Mouse (Mus musculus) brain, embryonic 14.5 days (tissue): ENCODE measurements at regions not wholly inside any gene's neighbourhood (a gene's known extent, or its start where the extent isn't known, plus 50 kb on each side); places are given as distances from the start of the nearest gene placed in this dataset.

ENCODE experiments used
- CTCF ChIP-seq: fragments of 200-500 bp; IDR thresholded peaks from 2 replicates; pipeline ENCODE4 v1.5.1; 2012; ENCODE audit warnings: inconsistent platforms, mild to moderate bottlenecking, moderate library complexity, borderline replicate concordance; ENCODE audit not compliant: insufficient read depth, insufficient read length; ENCODE audit errors: extremely low read depth
- POLR2A ChIP-seq: fragments of 200-500 bp; IDR thresholded peaks from 2 replicates; pipeline ENCODE4 v1.6.1; 2012; ENCODE audit warnings: mild to moderate bottlenecking, inconsistent platforms, borderline replicate concordance; ENCODE audit not compliant: poor library complexity, insufficient read depth, insufficient read length, severe bottlenecking; ENCODE audit errors: extremely low read depth

DNA sequence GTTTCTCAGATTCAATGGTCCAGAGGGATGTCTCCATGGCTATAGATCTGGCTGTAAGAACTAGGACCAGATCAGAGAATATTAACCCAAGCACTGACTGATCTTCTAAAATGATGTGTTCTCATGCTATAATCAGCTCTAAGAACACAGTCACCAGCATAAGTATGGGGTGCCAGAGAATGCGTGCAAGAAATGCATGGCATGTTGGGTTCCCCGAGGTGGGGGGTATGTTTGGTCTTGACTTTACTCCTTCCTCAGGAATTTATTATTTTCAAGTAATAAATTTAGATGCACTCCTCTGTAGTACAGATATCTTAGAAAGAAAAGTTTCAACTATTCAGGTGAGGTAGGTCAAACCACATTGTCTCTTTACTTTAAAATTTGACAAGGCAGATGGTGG, 246.5 kb upstream of the Pik3r1 start:
- TF ChIP-seq CTCF: no peak
- no peak for TF ChIP-seq POLR2A
